Mouse (Mus musculus): ENCODE results near the gene Olfr1261.

- no peak for TF ChIP-seq CTCF (IDR thresholded peaks at IDR 0.05; ENCODE audit: insufficient read depth, low read length)
- no peak for TF ChIP-seq POLR2A (IDR thresholded peaks at IDR 0.05; ENCODE audit: borderline replicate concordance, extremely low read depth, low read depth, low read length)
Observed at GRCm38 (mm10) chr2:90025477-90025876, 34.5 kb downstream of the Olfr1261 start, which contains the start of gene Olfr1264.

Measured in lung, adult 2 months (tissue).